Mouse (Mus musculus): ENCODE results near the gene Sept9. TPM values are rescaled to one million over a fixed set of nuclear protein-coding genes. Genes with fewer than 3 reads are reported as not detected.
"Not testable (repeated sequence)": the region's sequence is repeated elsewhere in the genome, so short reads cannot be mapped to it uniquely, and the experiment has no call there.

Gene Sept9
- polyA plus RNA-seq, 1 experiment: 12.2 TPM

DNA sequence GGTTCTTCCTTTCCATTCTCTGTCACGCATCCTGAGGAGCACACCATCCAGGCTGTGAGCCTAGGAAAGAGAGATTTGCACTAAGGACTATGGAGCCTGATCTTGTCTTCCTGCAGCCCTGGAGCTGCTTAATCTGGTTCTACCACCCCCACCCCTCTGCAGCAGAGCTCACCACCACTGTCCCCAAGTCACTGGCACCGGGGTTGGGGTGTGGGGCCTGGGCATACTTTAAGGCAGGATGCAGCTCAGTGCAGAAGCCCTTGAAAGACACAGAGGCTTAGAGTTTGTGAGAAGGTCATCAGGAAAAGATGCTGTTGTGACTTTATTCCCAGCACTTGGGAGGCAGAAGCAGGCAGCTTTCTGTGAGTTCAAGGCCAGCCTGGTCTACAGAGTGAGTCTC lies 135.7 kb downstream of the Sept9 start:
- no peaks in the 10 kb centered on the region for H3K27me3 ChIP-seq (ENCODE audit: control insufficient read depth, insufficient read depth, low read length)
- no peak overlapping the region for H3K27ac ChIP-seq (ENCODE audit: control insufficient read depth, insufficient read depth, low read depth, low read length)
- TF ChIP-seq CTCF (IDR thresholded peaks at IDR 0.05; ENCODE audit: control insufficient read depth, insufficient read depth, insufficient replicate concordance, low read depth, low read length) (no peak), POLR2A (IDR thresholded peaks at IDR 0.05; ENCODE audit: control insufficient read depth, low read depth, low read length) (no peak)
- H3K4me1 ChIP-seq (ENCODE audit: control insufficient read depth, insufficient read depth, low read length): peaks cover 12% of the 10 kb centered on the region
- H3K36me3 ChIP-seq (ENCODE audit: control insufficient read depth, insufficient read depth, low read length): no peaks in the 10 kb centered on the region
- H3K4me3 ChIP-seq (ENCODE audit: control insufficient read depth, low read depth, low read length): no peak overlapping the region

DNA sequence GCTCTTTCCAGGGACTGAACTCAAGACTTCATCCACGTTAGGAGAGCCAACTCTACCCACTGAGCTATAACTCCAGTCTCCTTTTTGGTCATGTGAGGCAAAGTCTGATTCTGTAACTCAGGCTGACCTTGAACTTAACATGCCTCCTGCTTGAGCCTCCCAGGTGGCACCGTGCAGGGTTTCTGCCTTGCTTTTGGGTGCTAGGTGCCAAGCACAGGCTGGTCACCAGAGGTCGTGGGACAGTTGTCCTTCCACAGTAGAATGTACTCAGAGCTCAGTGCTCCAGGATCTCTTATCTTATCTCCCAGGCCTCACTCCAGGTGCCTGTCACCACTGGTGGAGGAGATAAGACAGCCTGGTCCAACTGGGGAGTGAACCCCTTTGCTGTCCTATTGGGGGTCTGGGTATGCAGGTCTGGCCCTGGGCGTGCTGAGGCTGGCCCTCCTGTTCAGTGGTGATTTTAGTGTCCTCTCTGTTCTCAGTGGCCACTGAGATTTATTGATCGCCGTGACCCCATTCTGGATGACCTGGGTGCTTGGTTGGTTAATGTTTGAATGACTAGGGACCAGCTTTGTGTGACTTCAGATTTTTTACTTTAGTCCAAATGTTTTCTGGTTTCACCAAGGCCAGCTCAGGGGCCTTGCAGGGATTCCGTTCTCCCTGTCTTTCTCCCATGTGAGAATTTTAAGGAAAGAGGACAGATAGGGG lies 136.8 kb downstream of the Sept9 start:
- no peaks in the 10 kb centered on the region for H3K36me3 ChIP-seq (ENCODE audit: control insufficient read depth, insufficient read depth, low read length)
- no peak overlapping the region for H3K4me3 ChIP-seq (ENCODE audit: control insufficient read depth, low read depth, low read length)
- H3K4me1 ChIP-seq (ENCODE audit: control insufficient read depth, insufficient read depth, low read length): peaks cover 11% of the 10 kb centered on the region
- no peak overlapping the region for H3K27ac ChIP-seq (ENCODE audit: control insufficient read depth, insufficient read depth, low read depth, low read length)
- no peaks in the 10 kb centered on the region for H3K27me3 ChIP-seq (ENCODE audit: control insufficient read depth, insufficient read depth, low read length)
- TF ChIP-seq POLR2A (IDR thresholded peaks at IDR 0.05; ENCODE audit: control insufficient read depth, low read depth, low read length) (no peak), CTCF (IDR thresholded peaks at IDR 0.05; ENCODE audit: control insufficient read depth, insufficient read depth, insufficient replicate concordance, low read depth, low read length) (no peak)

DNA sequence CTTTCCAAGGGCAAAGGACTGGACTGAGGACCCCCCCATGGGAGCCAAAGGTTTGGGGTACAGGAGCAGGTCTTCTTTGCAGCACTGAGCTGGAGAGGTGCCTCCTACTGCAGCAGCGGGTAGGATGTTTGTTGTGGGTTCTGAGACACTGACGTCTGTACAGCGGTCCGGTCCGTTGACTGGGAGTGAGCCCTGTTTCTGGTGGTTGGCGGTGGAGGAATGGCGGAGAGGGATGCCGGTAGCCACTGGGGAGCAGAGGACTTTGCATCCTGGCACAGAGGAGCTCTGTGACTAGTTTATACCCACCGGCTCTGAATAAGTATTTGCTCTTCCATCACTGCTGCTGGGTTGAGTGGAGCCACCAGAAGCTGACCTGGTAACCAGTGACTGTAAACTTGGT lies 138.3 kb downstream of the Sept9 start:
- H3K36me3 ChIP-seq (ENCODE audit: control insufficient read depth, insufficient read depth, low read length): no peaks in the 10 kb centered on the region

DNA sequence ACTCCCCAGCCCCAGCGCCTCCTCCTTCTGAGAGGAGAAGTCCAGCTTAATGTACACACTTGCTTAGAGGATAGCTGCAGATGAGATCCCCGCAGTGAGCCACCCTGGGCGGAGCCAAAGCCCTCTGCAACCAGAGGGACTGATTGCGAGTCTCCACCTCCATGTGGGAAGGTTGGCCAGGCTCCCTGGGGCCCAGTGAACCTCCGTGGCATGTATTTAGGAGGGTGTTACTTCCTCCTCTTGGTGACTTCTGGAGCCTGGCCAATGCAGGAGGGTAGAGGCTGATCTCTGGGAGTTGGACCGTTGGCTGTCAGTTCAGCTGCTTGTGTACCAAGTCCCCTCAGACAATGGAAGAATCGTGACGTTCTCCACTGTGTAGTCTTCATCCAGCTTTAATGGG lies 139.0 kb downstream of the Sept9 start:
- Histone ChIP-seq H3K4me1 (ENCODE audit: control insufficient read depth, insufficient read depth, low read length) (no peaks in the 10 kb centered on the region; the same call in 1 of the 2 replicates), H3K27me3 (ENCODE audit: control insufficient read depth, insufficient read depth, low read length) (no peaks in the 10 kb centered on the region), H3K4me3 (ENCODE audit: control insufficient read depth, low read depth, low read length) (no peak overlapping the region), H3K27ac (ENCODE audit: control insufficient read depth, insufficient read depth, low read depth, low read length) (no peak overlapping the region), H3K36me3 (ENCODE audit: control insufficient read depth, insufficient read depth, low read length) (no peaks in the 10 kb centered on the region)
- TF ChIP-seq POLR2A (IDR thresholded peaks at IDR 0.05; ENCODE audit: control insufficient read depth, low read depth, low read length) (no peak), CTCF (IDR thresholded peaks at IDR 0.05; ENCODE audit: control insufficient read depth, insufficient read depth, insufficient replicate concordance, low read depth, low read length) (no peak)

More for the DNA sequence above, 138.3 kb downstream of the Sept9 start:
- Histone ChIP-seq H3K27me3 (ENCODE audit: control insufficient read depth, insufficient read depth, low read length) (no peaks in the 10 kb centered on the region), H3K4me1 (ENCODE audit: control insufficient read depth, insufficient read depth, low read length) (peaks cover 2% of the 10 kb centered on the region), H3K27ac (ENCODE audit: control insufficient read depth, insufficient read depth, low read depth, low read length) (no peak overlapping the region), H3K4me3 (ENCODE audit: control insufficient read depth, low read depth, low read length) (no peak overlapping the region)
- TF ChIP-seq POLR2A (IDR thresholded peaks at IDR 0.05; ENCODE audit: control insufficient read depth, low read depth, low read length): no peak
- no peak for TF ChIP-seq CTCF (IDR thresholded peaks at IDR 0.05; ENCODE audit: control insufficient read depth, insufficient read depth, insufficient replicate concordance, low read depth, low read length)

DNA sequence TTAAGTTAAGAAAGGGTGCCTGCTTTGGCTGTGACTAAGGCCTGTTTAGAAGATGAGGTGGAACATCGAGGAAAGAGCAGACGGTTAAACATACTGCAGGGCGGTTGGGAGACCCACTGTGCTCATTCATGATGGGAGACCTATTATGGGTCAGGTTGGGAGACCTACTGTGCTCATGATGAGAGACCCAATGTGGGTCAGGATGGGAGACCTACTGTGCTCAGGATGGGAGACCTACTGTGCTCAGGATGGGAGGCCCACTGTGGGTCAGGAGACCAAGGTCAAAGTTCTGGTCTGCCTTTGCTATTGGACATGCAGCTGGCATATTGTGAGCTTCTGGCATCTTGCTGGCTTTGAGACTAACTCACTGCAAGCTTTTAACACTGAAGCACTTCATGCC lies 139.6 kb downstream of the Sept9 start:
- H3K27me3 ChIP-seq (ENCODE audit: control insufficient read depth, insufficient read depth, low read length): no peaks in the 10 kb centered on the region
- H3K4me3 ChIP-seq (ENCODE audit: control insufficient read depth, low read depth, low read length): no peak overlapping the region
- H3K36me3 ChIP-seq (ENCODE audit: control insufficient read depth, insufficient read depth, low read length): no peaks in the 10 kb centered on the region
- H3K4me1 ChIP-seq (ENCODE audit: control insufficient read depth, insufficient read depth, low read length): no peaks in the 10 kb centered on the region; the same call in none of the 2 replicates
- H3K27ac ChIP-seq (ENCODE audit: control insufficient read depth, insufficient read depth, low read depth, low read length): no peak overlapping the region
- TF ChIP-seq POLR2A (IDR thresholded peaks at IDR 0.05; ENCODE audit: control insufficient read depth, low read depth, low read length) (no peak), CTCF (IDR thresholded peaks at IDR 0.05; ENCODE audit: control insufficient read depth, insufficient read depth, insufficient replicate concordance, low read depth, low read length) (no peak)

DNA sequence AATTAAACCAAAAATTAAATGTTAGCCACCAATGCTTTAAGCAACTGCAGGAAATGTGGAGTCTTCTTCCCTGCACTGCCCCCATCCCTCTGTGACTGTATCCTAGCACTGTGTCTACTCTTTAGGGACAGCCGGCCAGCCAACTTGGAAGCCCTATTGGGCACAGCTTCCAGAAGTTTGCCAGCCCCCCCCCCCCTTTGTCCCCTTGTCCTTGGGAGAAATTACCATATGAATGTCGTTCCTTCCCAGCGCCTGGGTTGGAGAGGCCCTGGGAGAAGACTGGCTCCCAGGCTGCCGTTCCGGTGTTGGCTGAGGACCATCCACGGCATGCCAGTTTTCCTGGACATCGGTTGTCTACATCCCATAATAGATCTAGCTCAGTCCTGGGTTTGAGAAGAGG lies 141.8 kb downstream of the Sept9 start:
- peaks cover 6% of the 10 kb centered on the region for H3K4me1 ChIP-seq (ENCODE audit: control insufficient read depth, insufficient read depth, low read length)
- no peaks in the 10 kb centered on the region for H3K36me3 ChIP-seq (ENCODE audit: control insufficient read depth, insufficient read depth, low read length)
- no peaks in the 10 kb centered on the region for H3K27me3 ChIP-seq (ENCODE audit: control insufficient read depth, insufficient read depth, low read length)
- no peak overlapping the region for H3K4me3 ChIP-seq (ENCODE audit: control insufficient read depth, low read depth, low read length)
- no peak overlapping the region for H3K27ac ChIP-seq (ENCODE audit: control insufficient read depth, insufficient read depth, low read depth, low read length)
- TF ChIP-seq POLR2A (IDR thresholded peaks at IDR 0.05; ENCODE audit: control insufficient read depth, low read depth, low read length): no peak
- no peak for TF ChIP-seq CTCF (IDR thresholded peaks at IDR 0.05; ENCODE audit: control insufficient read depth, insufficient read depth, insufficient replicate concordance, low read depth, low read length)

DNA sequence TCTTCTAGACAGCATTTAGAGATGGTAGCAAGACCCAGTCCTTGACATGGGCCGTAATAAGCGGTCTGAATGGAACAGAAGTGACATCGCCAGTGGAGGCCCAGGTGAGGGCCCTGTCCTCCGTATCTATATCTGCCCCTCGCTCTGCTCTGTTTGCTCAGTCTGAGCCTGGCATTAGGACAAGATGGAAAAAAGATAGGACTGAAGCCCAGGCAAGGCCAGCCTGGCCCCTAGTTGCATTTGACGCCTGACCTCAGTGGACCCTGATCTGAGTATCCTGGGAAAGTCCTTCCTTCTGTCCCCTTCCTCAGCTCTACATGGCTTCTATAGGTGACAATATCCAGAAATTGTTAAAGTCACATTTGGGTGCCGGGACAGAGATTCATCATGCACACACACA lies 142.6 kb downstream of the Sept9 start:
- no peak overlapping the region for H3K4me3 ChIP-seq (ENCODE audit: control insufficient read depth, low read depth, low read length)
- no peak overlapping the region for H3K27ac ChIP-seq (ENCODE audit: control insufficient read depth, insufficient read depth, low read depth, low read length)
- H3K36me3 ChIP-seq (ENCODE audit: control insufficient read depth, insufficient read depth, low read length): no peaks in the 10 kb centered on the region
- no peak for TF ChIP-seq POLR2A (IDR thresholded peaks at IDR 0.05; ENCODE audit: control insufficient read depth, low read depth, low read length)
- no peak for TF ChIP-seq CTCF (IDR thresholded peaks at IDR 0.05; ENCODE audit: control insufficient read depth, insufficient read depth, insufficient replicate concordance, low read depth, low read length)
- no peaks in the 10 kb centered on the region for H3K27me3 ChIP-seq (ENCODE audit: control insufficient read depth, insufficient read depth, low read length)
- H3K4me1 ChIP-seq (ENCODE audit: control insufficient read depth, insufficient read depth, low read length): peaks cover 6% of the 10 kb centered on the region

DNA sequence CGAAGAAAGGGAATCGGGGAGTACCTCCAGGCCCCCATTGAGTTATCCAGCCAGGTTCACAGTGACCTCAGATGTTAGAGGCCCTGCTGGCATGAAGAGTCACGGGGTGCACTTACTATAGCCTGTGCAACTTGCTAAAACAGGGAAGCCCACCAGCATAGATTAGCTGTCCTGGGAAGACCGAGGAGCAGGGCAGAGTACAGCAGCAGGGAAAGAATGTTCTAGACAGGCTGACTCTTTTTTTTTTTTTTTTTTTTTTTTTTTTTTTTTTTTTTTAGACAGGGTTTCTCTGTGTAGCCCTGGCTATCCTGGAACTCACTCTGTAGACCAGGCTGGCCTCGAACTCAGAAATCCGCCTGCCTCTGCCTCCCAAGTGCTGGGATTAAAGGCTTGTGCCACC lies 143.0 kb downstream of the Sept9 start:
- H3K4me1 ChIP-seq (ENCODE audit: control insufficient read depth, insufficient read depth, low read length): peaks cover 10% of the 10 kb centered on the region
- not testable (repeated sequence) for H3K27me3 ChIP-seq (ENCODE audit: control insufficient read depth, insufficient read depth, low read length); H3K36me3 ChIP-seq (ENCODE audit: control insufficient read depth, insufficient read depth, low read length); H3K27ac ChIP-seq (ENCODE audit: control insufficient read depth, insufficient read depth, low read depth, low read length); H3K4me3 ChIP-seq (ENCODE audit: control insufficient read depth, low read depth, low read length)
